Mouse (Mus musculus): Measurements from ENCODE around the gene Kiss1r.
"Not testable (repeated sequence)": the region's sequence is repeated elsewhere in the genome, so short reads cannot be mapped to it uniquely, and the experiment has no call there.

Kiss1r gene

GRCm38 (mm10) chr10:79940749-79941148 lies 24.0 kb downstream of the Kiss1r start:
- no peak for DNase-seq (ENCODE audit: low read depth)

- no peak for DNase-seq (ENCODE audit: low read depth)
These were observed 26.2 kb downstream of the Kiss1r start for GRCm38 (mm10) chr10:79942988-79943387.

GRCm38 (mm10) chr10:79943471-79943901 lies 26.7 kb downstream of the Kiss1r start:
- DNase-seq (ENCODE audit: low read depth), result no peak

- no peak for DNase-seq (ENCODE audit: low read depth)
These were observed 28.9 kb downstream of the Kiss1r start for GRCm38 (mm10) chr10:79945507-79946234.

- DNase-seq (ENCODE audit: low read depth), result no peak
These were observed 30.1 kb downstream of the Kiss1r start for GRCm38 (mm10) chr10:79946752-79947322.

GRCm38 (mm10) chr10:79947502-79947901 lies 30.7 kb downstream of the Kiss1r start:
- no peak for DNase-seq (ENCODE audit: low read depth)

- no peak for DNase-seq (ENCODE audit: low read depth)
These were observed 33.1 kb downstream of the Kiss1r start for GRCm38 (mm10) chr10:79949873-79950272.

GRCm38 (mm10) chr10:79950661-79951060 lies 33.9 kb downstream of the Kiss1r start:
- DNase-seq (ENCODE audit: low read depth), result no peak

- DNase-seq (ENCODE audit: low read depth), result no peak
These were observed 37.2 kb downstream of the Kiss1r start for GRCm38 (mm10) chr10:79953946-79954345.

- no peak for DNase-seq (ENCODE audit: low read depth)
These were observed 38.9 kb downstream of the Kiss1r start for GRCm38 (mm10) chr10:79955691-79956090.

- no peak for DNase-seq (ENCODE audit: low read depth)
These were observed 39.9 kb downstream of the Kiss1r start for GRCm38 (mm10) chr10:79956643-79957154.

- DNase-seq (ENCODE audit: low read depth), result peak; percentile 79
These were observed 41.5 kb downstream of the Kiss1r start for GRCm38 (mm10) chr10:79958140-79958816.

- DNase-seq (ENCODE audit: low read depth), result not testable (repeated sequence)
These were observed 42.6 kb downstream of the Kiss1r start for GRCm38 (mm10) chr10:79959412-79959811.

GRCm38 (mm10) chr10:79959847-79960601 lies 43.3 kb downstream of the Kiss1r start, which contains the start of gene Wdr18:
Gene Wdr18, plus strand, starts transcription at chr10:79960152.
- peak; percentile 100 for DNase-seq (ENCODE audit: low read depth)

GRCm38 (mm10) chr10:79960671-79961294 lies 44.0 kb downstream of the Kiss1r start:
- no peak for DNase-seq (ENCODE audit: low read depth)

- DNase-seq (ENCODE audit: low read depth), result no peak
These were observed 48.0 kb downstream of the Kiss1r start for GRCm38 (mm10) chr10:79964727-79965126.

- DNase-seq (ENCODE audit: low read depth), result no peak
These were observed 48.6 kb downstream of the Kiss1r start for GRCm38 (mm10) chr10:79965325-79965724.

- DNase-seq (ENCODE audit: low read depth), result no peak
These were observed 50.2 kb downstream of the Kiss1r start for GRCm38 (mm10) chr10:79966886-79967400.

- no peak for DNase-seq (ENCODE audit: low read depth)
These were observed 51.4 kb downstream of the Kiss1r start for GRCm38 (mm10) chr10:79968181-79968580.

GRCm38 (mm10) chr10:79969124-79969568 lies 52.4 kb downstream of the Kiss1r start:
- no peak for DNase-seq (ENCODE audit: low read depth)

All from c-Kit-positive CD71-negative TER-119-negative erythroid progenitor cells, embryonic 14.5 days (primary cell).